Mouse (Mus musculus) granulocyte monocyte progenitor cell, adult 5-6 weeks (primary cell): Measurements from ENCODE around the gene Fmo6. TPM values are rescaled to one million over a fixed set of nuclear protein-coding genes. Genes with fewer than 3 reads are reported as not detected.

Experiments used
- total RNA-seq, 2 experiments: library from RNA; stranded (forward) in 1 of 2; stranded (reverse) in 1 of 2; fragments of 200-712, 200-1000 nt in 1 of 2; fragments of >200 nt in 1 of 2; fragmentation: Nextera tagmentation in 1 of 2; gene quantifications; 2 replicates each; pipeline ENCODE4 v1.2.3; 2014 to 2017

Fmo6 gene
- total RNA-seq, 2 experiments from 2014 or later, result not detected

Other genes starting within 250 kb of the Fmo6 start
- gene Prrc2c, start 197.0 kb downstream of the Fmo6 start, total RNA-seq (2014; fragmentation: Nextera tagmentation), result 226 and 227 TPM in 2 replicates
- gene Prrc2c, start 197.0 kb downstream of the Fmo6 start, total RNA-seq (2017), result 132 and 152 TPM in 2 replicates
- gene Fmo4, start 123.5 kb downstream of the Fmo6 start, total RNA-seq (2014; fragmentation: Nextera tagmentation), result not detected in 2 replicates
- gene Fmo4, start 123.5 kb downstream of the Fmo6 start, total RNA-seq (2017), result not detected in 2 replicates
- not detected in 2 replicates for gene Fmo1, start 70.9 kb downstream of the Fmo6 start, total RNA-seq (2014; fragmentation: Nextera tagmentation)
- gene Fmo1, start 70.9 kb downstream of the Fmo6 start, total RNA-seq (2017), result 0.10 TPM in 1 of 2 replicates, not detected in the other
- not detected in 2 replicates for gene Fmo2, start 38.8 kb downstream of the Fmo6 start, total RNA-seq (2014; fragmentation: Nextera tagmentation)
- not detected in 2 replicates for gene Fmo2, start 38.8 kb downstream of the Fmo6 start, total RNA-seq (2017)
- gene Fmo3, start 47.0 kb upstream of the Fmo6 start, total RNA-seq (2014; fragmentation: Nextera tagmentation), result not detected in 2 replicates
- not detected in 2 replicates for gene Fmo3, start 47.0 kb upstream of the Fmo6 start, total RNA-seq (2017)
- gene Mroh9, start 148.2 kb upstream of the Fmo6 start, total RNA-seq (2014; fragmentation: Nextera tagmentation), result not detected in 2 replicates
- not detected in 2 replicates for gene Mroh9, start 148.2 kb upstream of the Fmo6 start, total RNA-seq (2017)